Comparison of ENCODE assay signal across 8 mouse cellular contexts in the genomic region with DNA sequence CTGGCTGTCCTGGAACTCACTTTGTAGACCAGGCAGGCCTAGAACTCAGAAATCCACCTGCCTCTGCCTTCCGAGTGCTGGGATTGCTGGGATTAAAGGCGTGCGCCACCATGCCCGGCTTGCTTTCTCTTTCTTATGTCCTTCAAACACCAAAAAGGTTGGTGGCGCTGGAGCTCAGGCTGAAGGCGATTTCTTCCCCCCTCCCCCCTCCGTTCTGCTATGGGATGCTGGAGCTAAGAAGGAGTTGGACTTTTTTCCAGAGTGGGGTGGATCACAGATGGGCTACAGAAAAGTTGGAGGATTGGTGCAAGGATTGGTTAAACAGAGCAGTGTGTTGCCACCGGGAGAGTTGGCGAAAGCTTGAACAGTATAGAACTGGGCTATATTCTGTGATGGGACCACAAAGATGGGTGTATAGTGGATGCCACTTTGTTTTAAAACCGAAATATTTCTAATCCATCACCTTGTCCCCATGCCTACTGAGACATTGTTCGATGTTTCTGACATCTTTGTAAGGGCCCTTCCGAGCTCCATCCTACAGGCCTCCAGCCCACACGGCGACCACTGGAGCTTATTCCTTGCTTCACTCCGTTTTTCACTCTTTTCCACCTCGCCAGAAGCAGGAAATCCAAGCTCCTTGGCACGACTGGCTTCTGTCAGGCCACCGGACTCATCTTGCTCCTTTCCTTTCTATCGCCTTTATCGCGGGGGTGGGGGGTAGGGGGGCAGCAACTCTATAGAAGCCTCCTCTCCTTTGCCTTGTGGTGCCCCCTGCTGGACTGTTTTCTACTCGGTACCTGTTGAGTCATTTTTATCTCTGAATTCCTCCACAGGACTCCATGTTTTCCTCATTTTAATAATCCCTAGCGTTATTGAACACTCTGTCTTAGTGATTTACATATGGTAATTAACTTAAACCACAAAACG. TPM values are rescaled to one million over a fixed set of nuclear protein-coding genes. Genes with fewer than 3 reads are reported as not detected.
DNase-seq lines count a peak whose midpoint lies in the region; ATAC-seq and TF ChIP-seq lines count a peak whose summit lies in the region.

No protein-coding gene starts in this region.

- no peak overlapping the region for H3K9ac ChIP-seq in midbrain, embryonic 12.5 days (replicated peaks)
- no peak overlapping the region for H3K9ac ChIP-seq in midbrain, embryonic 16.5 days (ENCODE audit: low read depth, low read length)
- no peak overlapping the region for H3K9ac ChIP-seq in forebrain, embryonic 14.5 days (ENCODE audit: low read length)
- no peak overlapping the region for H3K9ac ChIP-seq in lung, postnatal 0 days (replicated peaks; ENCODE audit: low read depth)

- peak; percentile 75 for TF ChIP-seq CTCF in lung, postnatal 0 days (IDR thresholded peaks at IDR 0.05)

- no peak overlapping the region for H3K4me3 ChIP-seq in midbrain, embryonic 12.5 days
- no peak overlapping the region for H3K4me3 ChIP-seq in midbrain, embryonic 16.5 days (ENCODE audit: low read depth, low read length)
- no peak overlapping the region for H3K4me3 ChIP-seq in forebrain, embryonic 14.5 days (ENCODE audit: low read depth, low read length)
- H3K4me3 ChIP-seq in lung, postnatal 0 days (ENCODE audit: low read depth, low read length): no peak overlapping the region

- no peaks in the 10 kb centered on the region for H3K4me1 ChIP-seq in midbrain, embryonic 12.5 days
- H3K4me1 ChIP-seq in midbrain, embryonic 16.5 days (ENCODE audit: control insufficient read depth, insufficient read depth, low read length): 0 out of 2 replicates have a peak, but pooled peaks cover 2% of the 10 kb centered on the region
- H3K4me1 ChIP-seq in forebrain, embryonic 14.5 days (ENCODE audit: control insufficient read depth, insufficient read depth, low read length): no peaks in the 10 kb centered on the region
- peaks cover 3% of the 10 kb centered on the region; the same call in 1 of the 2 replicates for H3K4me1 ChIP-seq in lung, postnatal 0 days (ENCODE audit: insufficient read depth, low read depth, low read length)

- no peaks in the 10 kb centered on the region for H3K36me3 ChIP-seq in midbrain, embryonic 12.5 days
- no peaks in the 10 kb centered on the region for H3K36me3 ChIP-seq in midbrain, embryonic 16.5 days (ENCODE audit: control insufficient read depth, insufficient read depth, low read length)
- no peaks in the 10 kb centered on the region for H3K36me3 ChIP-seq in forebrain, embryonic 14.5 days (ENCODE audit: control insufficient read depth, insufficient read depth, low read length)
- H3K36me3 ChIP-seq in lung, postnatal 0 days (ENCODE audit: insufficient read depth, low read length): no peaks in the 10 kb centered on the region

- no peak for TF ChIP-seq EP300 in lung, postnatal 0 days (IDR thresholded peaks at IDR 0.05)

- H3K27me3 ChIP-seq in midbrain, embryonic 12.5 days: 0 out of 2 replicates have a peak, but pooled peaks cover 4% of the 10 kb centered on the region
- no peaks in the 10 kb centered on the region for H3K27me3 ChIP-seq in midbrain, embryonic 16.5 days (ENCODE audit: control insufficient read depth, insufficient read depth, low read depth, low read length)
- no peaks in the 10 kb centered on the region for H3K27me3 ChIP-seq in forebrain, embryonic 14.5 days (replicated peaks; ENCODE audit: control insufficient read depth, insufficient read depth, low read length)
- H3K27me3 ChIP-seq in lung, postnatal 0 days (replicated peaks; ENCODE audit: insufficient read depth, low read length): no peaks in the 10 kb centered on the region

- DNase-seq in adrenal gland, adult 18-20 months (ENCODE audit: low spot score in 2 of 2): peak; percentile 57 to 74
- peak; percentile 37 for DNase-seq in forebrain, embryonic 14.5 days (ENCODE audit: low spot score)
- peak; percentile 60 for DNase-seq in kidney, adult 9 months
- DNase-seq in lung, postnatal 0 days (ENCODE audit: low spot score): peak; percentile 76
- peak; percentile 54 for DNase-seq in spleen, adult 12 weeks (ENCODE audit: low spot score)

- no peak overlapping the region for H3K27ac ChIP-seq in midbrain, embryonic 12.5 days (replicated peaks)
- no peak overlapping the region for H3K27ac ChIP-seq in midbrain, embryonic 16.5 days (ENCODE audit: low read length)
- no peak overlapping the region for H3K27ac ChIP-seq in forebrain, embryonic 14.5 days (ENCODE audit: low read depth, low read length)
- no peak overlapping the region for H3K27ac ChIP-seq in lung, postnatal 0 days (ENCODE audit: low read length)

- ATAC-seq in midbrain, embryonic 12.5 days (ENCODE audit: low FRiP score, low read depth): no peak
- ATAC-seq in midbrain, embryonic 16.5 days: no peak
- ATAC-seq in forebrain, embryonic 14.5 days: no peak
- peak; percentile 40 for ATAC-seq in lung, postnatal 0 days
- no peak; the same call in 1 of the 2 replicates for ATAC-seq in erythroid progenitor cell, adult 5-6 weeks (replicated peaks; ENCODE audit: low FRiP score, poor library complexity, severe bottlenecking)

- H3K4me2 ChIP-seq in midbrain, embryonic 12.5 days (replicated peaks): 0 out of 2 replicates have a peak overlapping the region, but pooled peaks have one; percentile 11
- no peak overlapping the region for H3K4me2 ChIP-seq in midbrain, embryonic 16.5 days (ENCODE audit: low read length)
- H3K4me2 ChIP-seq in forebrain, embryonic 14.5 days (ENCODE audit: low read length): no peak overlapping the region
- H3K4me2 ChIP-seq in lung, postnatal 0 days (replicated peaks; ENCODE audit: low read depth, low read length): peak overlapping the region; percentile 27; the same call in 1 of the 2 replicates

- 48% methylated on average over 24 of the region's 24 CpGs for WGBS in midbrain, embryonic 12.5 days
- 48% methylated on average over 24 of the region's 24 CpGs for WGBS in midbrain, embryonic 16.5 days
- 45% methylated on average over 24 of the region's 24 CpGs for WGBS in forebrain, embryonic 14.5 days
- WGBS in lung, postnatal 0 days: 46% methylated on average over 24 of the region's 24 CpGs

- no peaks in the 10 kb centered on the region for H3K9me3 ChIP-seq in midbrain, embryonic 12.5 days
- H3K9me3 ChIP-seq in midbrain, embryonic 16.5 days (replicated peaks; ENCODE audit: control insufficient read depth, low read length, poor library complexity, severe bottlenecking): no peaks in the 10 kb centered on the region
- H3K9me3 ChIP-seq in forebrain, embryonic 14.5 days (replicated peaks; ENCODE audit: control insufficient read depth, low read length): no peaks in the 10 kb centered on the region
- H3K9me3 ChIP-seq in lung, postnatal 0 days (ENCODE audit: low read length): no peaks in the 10 kb centered on the region

RNA-seq across cellular contexts. Expression of a gene that starts 4.4 kb away (rescaled TPM):
- polyA plus RNA-seq in midbrain, embryonic 12.5 days (2016; fragmentation: Nextera tagmentation; extraction: Ambion mirVana): not detected in 2 replicates
- polyA plus RNA-seq in midbrain, embryonic 16.5 days (2015; fragmentation: Nextera tagmentation; extraction: Ambion mirVana): not detected in 2 replicates
- total RNA-seq in adrenal gland, adult 18-20 months (2021): under 1 TPM in 1 of 2 experiments, not detected in 1; 0.38 TPM
- not detected in 2 replicates for polyA plus RNA-seq in forebrain, embryonic 14.5 days (2014; fragmentation: Nextera tagmentation; extraction: Ambion mirVana)
- not detected in 2 replicates for polyA plus RNA-seq in lung, postnatal 0 days (2015; fragmentation: Nextera tagmentation; extraction: Ambion mirVana)
- not detected in 2 replicates for total RNA-seq in erythroid progenitor cell, adult 5-6 weeks (2015; ENCODE audit: low replicate concordance)
- 3.2 TPM in 1 of 2 replicates, not detected in the other for total RNA-seq in erythroid progenitor cell, adult 5-6 weeks (2017; ENCODE audit: low replicate concordance)

RNA-seq across cellular contexts. Expression of a gene that starts 13.5 kb away (rescaled TPM):
- polyA plus RNA-seq in midbrain, embryonic 12.5 days (2016; fragmentation: Nextera tagmentation; extraction: Ambion mirVana): 45.0 and 47.9 TPM in 2 replicates
- 81.1 and 90.3 TPM in 2 replicates for polyA plus RNA-seq in midbrain, embryonic 16.5 days (2015; fragmentation: Nextera tagmentation; extraction: Ambion mirVana)
- total RNA-seq in adrenal gland, adult 18-20 months (2021): 10 to 100 TPM; 49.7 to 58.0 TPM
- 68.7 and 69.1 TPM in 2 replicates for polyA plus RNA-seq in forebrain, embryonic 14.5 days (2014; fragmentation: Nextera tagmentation; extraction: Ambion mirVana)
- 81.0 and 82.7 TPM in 2 replicates for polyA plus RNA-seq in lung, postnatal 0 days (2015; fragmentation: Nextera tagmentation; extraction: Ambion mirVana)
- 26.0 and 46.9 TPM in 2 replicates for total RNA-seq in erythroid progenitor cell, adult 5-6 weeks (2015; ENCODE audit: low replicate concordance)
- total RNA-seq in erythroid progenitor cell, adult 5-6 weeks (2017; ENCODE audit: low replicate concordance): 38.5 and 41.1 TPM in 2 replicates

RNA-seq across cellular contexts. Expression of a gene that starts 20.3 kb away (rescaled TPM):
- 33.1 TPM in 2 replicates for polyA plus RNA-seq in midbrain, embryonic 12.5 days (2016; fragmentation: Nextera tagmentation; extraction: Ambion mirVana)
- polyA plus RNA-seq in midbrain, embryonic 16.5 days (2015; fragmentation: Nextera tagmentation; extraction: Ambion mirVana): 4.4 and 7.3 TPM in 2 replicates
- total RNA-seq in adrenal gland, adult 18-20 months (2021): 1 to 10 TPM; 1.1 to 1.9 TPM
- polyA plus RNA-seq in forebrain, embryonic 14.5 days (2014; fragmentation: Nextera tagmentation; extraction: Ambion mirVana): 14.0 and 15.9 TPM in 2 replicates
- polyA plus RNA-seq in lung, postnatal 0 days (2015; fragmentation: Nextera tagmentation; extraction: Ambion mirVana): 2.4 and 3.5 TPM in 2 replicates
- 233 and 242 TPM in 2 replicates for total RNA-seq in erythroid progenitor cell, adult 5-6 weeks (2015; ENCODE audit: low replicate concordance)
- total RNA-seq in erythroid progenitor cell, adult 5-6 weeks (2017; ENCODE audit: low replicate concordance): 202 and 213 TPM in 2 replicates

RNA-seq across cellular contexts. Expression of a gene that starts 24.7 kb away (rescaled TPM):
- polyA plus RNA-seq in midbrain, embryonic 12.5 days (2016; fragmentation: Nextera tagmentation; extraction: Ambion mirVana): 2.0 and 2.9 TPM in 2 replicates
- polyA plus RNA-seq in midbrain, embryonic 16.5 days (2015; fragmentation: Nextera tagmentation; extraction: Ambion mirVana): 5.0 and 5.8 TPM in 2 replicates
- total RNA-seq in adrenal gland, adult 18-20 months (2021): 1 to 10 TPM; 2.6 to 2.8 TPM
- 6.7 and 8.8 TPM in 2 replicates for polyA plus RNA-seq in forebrain, embryonic 14.5 days (2014; fragmentation: Nextera tagmentation; extraction: Ambion mirVana)
- 2.7 and 3.1 TPM in 2 replicates for polyA plus RNA-seq in lung, postnatal 0 days (2015; fragmentation: Nextera tagmentation; extraction: Ambion mirVana)
- 17.2 and 22.3 TPM in 2 replicates for total RNA-seq in erythroid progenitor cell, adult 5-6 weeks (2015; ENCODE audit: low replicate concordance)
- total RNA-seq in erythroid progenitor cell, adult 5-6 weeks (2017; ENCODE audit: low replicate concordance): 23.1 and 23.5 TPM in 2 replicates

RNA-seq across cellular contexts. Expression of a gene that starts 27.6 kb away (rescaled TPM):
- 0.52 and 0.61 TPM in 2 replicates for polyA plus RNA-seq in midbrain, embryonic 12.5 days (2016; fragmentation: Nextera tagmentation; extraction: Ambion mirVana)
- polyA plus RNA-seq in midbrain, embryonic 16.5 days (2015; fragmentation: Nextera tagmentation; extraction: Ambion mirVana): 0.21 TPM in 1 of 2 replicates, not detected in the other
- under 1 TPM; 0.56 to 0.61 TPM for total RNA-seq in adrenal gland, adult 18-20 months (2021)
- polyA plus RNA-seq in forebrain, embryonic 14.5 days (2014; fragmentation: Nextera tagmentation; extraction: Ambion mirVana): 0.22 TPM in 1 of 2 replicates, not detected in the other
- 2.1 and 2.6 TPM in 2 replicates for polyA plus RNA-seq in lung, postnatal 0 days (2015; fragmentation: Nextera tagmentation; extraction: Ambion mirVana)
- 1.7 TPM in 1 of 2 replicates, not detected in the other for total RNA-seq in erythroid progenitor cell, adult 5-6 weeks (2015; ENCODE audit: low replicate concordance)
- total RNA-seq in erythroid progenitor cell, adult 5-6 weeks (2017; ENCODE audit: low replicate concordance): not detected in 2 replicates

Comparison
In these comparisons a context has a peak if more than half of its experiments do, and no peak if none do; other contexts are left out.
1. H3K4me2 ChIP-seq: peak in midbrain, embryonic 12.5 days (single experiment) and lung, postnatal 0 days (single experiment); none in midbrain, embryonic 16.5 days (single experiment) and forebrain, embryonic 14.5 days (single experiment).
2. Peak in every context shown above with its lines, with median percentiles within 50 percentile points of each other: DNase-seq.